Mouse (Mus musculus): ENCODE measurements around the gene Bag3. TPM values are rescaled to one million over a fixed set of nuclear protein-coding genes. Genes with fewer than 3 reads are reported as not detected.
A peak's percentile ranks its signal among the peaks of the same experiment; 100 is the strongest.

Gene Bag3
- total and polyA plus RNA-seq, 2 experiments from 2014 or later: 43.8 to 75.3 TPM

GRCm38 (mm10) chr7:128529126-128529525, 5.7 kb downstream of the Bag3 start:
- Histone ChIP-seq H3K4me2 (ENCODE audit: low read depth, low read length) (peak overlapping the region; percentile 39), H3K9ac (replicated peaks; ENCODE audit: low read depth, low read length) (peak overlapping the region; percentile 3; the same call in 1 of the 2 replicates), H3K4me3 (ENCODE audit: low read depth, low read length) (no peak overlapping the region), H3K27me3 (ENCODE audit: control insufficient read depth, insufficient read depth, low read length) (no peaks in the 10 kb centered on the region), H3K36me3 (replicated peaks; ENCODE audit: control insufficient read depth, insufficient read depth, low read length) (no peaks in the 10 kb centered on the region), H3K9me3 (replicated peaks; ENCODE audit: control insufficient read depth, low read length) (no peaks in the 10 kb centered on the region), H3K4me1 (ENCODE audit: control insufficient read depth, insufficient read depth) (peaks cover 73% of the 10 kb centered on the region), H3K27ac (ENCODE audit: low read depth) (peak overlapping the region; percentile 78)
- ATAC-seq (ENCODE audit: insufficient read depth, low read depth) (no peak), DNase-seq (ENCODE audit: low spot score) (no peak)
- WGBS: 28% methylated on average over 6 of the region's 6 CpGs
- TF ChIP-seq CTCF (IDR thresholded peaks at IDR 0.05; ENCODE audit: low read depth): no peak
- no peak for TF ChIP-seq EP300 (IDR thresholded peaks at IDR 0.05; ENCODE audit: low read depth)

- Histone ChIP-seq H3K27ac (ENCODE audit: low read depth) (peak overlapping the region; percentile 78), H3K4me1 (ENCODE audit: control insufficient read depth, insufficient read depth) (peaks cover 78% of the 10 kb centered on the region), H3K4me2 (ENCODE audit: low read depth, low read length) (peak overlapping the region; percentile 39), H3K9ac (replicated peaks; ENCODE audit: low read depth, low read length) (peak overlapping the region; percentile 3; the same call in 1 of the 2 replicates), H3K9me3 (replicated peaks; ENCODE audit: control insufficient read depth, low read length) (no peaks in the 10 kb centered on the region), H3K27me3 (ENCODE audit: control insufficient read depth, insufficient read depth, low read length) (no peaks in the 10 kb centered on the region), H3K4me3 (ENCODE audit: low read depth, low read length) (no peak overlapping the region), H3K36me3 (replicated peaks; ENCODE audit: control insufficient read depth, insufficient read depth, low read length) (no peaks in the 10 kb centered on the region)
- ATAC-seq (ENCODE audit: insufficient read depth, low read depth): peak; percentile 78
- DNase-seq (ENCODE audit: low spot score): peak; percentile 64
- 10% methylated on average over 14 of the region's 14 CpGs for WGBS
- TF ChIP-seq CTCF (IDR thresholded peaks at IDR 0.05; ENCODE audit: low read depth): no peak
- no peak for TF ChIP-seq EP300 (IDR thresholded peaks at IDR 0.05; ENCODE audit: low read depth)
Observed at GRCm38 (mm10) chr7:128529574-128530051, 6.2 kb downstream of the Bag3 start.

DNA sequence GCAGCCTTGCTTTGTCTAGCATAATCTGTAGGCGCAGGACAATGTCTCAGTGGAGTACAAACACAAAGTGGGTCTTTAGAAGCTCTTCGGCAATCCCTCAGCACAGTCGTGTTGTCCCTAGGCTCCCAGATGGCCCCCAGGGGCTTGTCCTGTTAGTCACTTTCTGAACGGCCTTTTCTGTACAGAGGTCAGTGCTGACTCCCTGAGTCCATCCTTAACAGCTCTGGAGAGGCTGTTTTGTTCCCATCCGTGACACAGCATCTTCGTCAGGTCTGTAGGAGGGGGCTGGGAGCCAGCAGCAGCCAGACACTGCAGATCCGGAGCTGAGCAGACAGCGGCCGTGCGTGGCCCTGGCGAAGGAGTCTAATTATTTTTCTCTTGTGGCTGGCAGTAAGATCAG, 7.6 kb downstream of the Bag3 start:
- Histone ChIP-seq H3K4me1 (ENCODE audit: control insufficient read depth, insufficient read depth) (peaks cover 84% of the 10 kb centered on the region), H3K27ac (ENCODE audit: low read depth) (peak overlapping the region; percentile 86)
- peak; percentile 32; the same call in 1 of the 2 replicates for ATAC-seq (ENCODE audit: insufficient read depth, low read depth)

GRCm38 (mm10) chr7:128531929-128532328, 8.5 kb downstream of the Bag3 start:
- DNase-seq (ENCODE audit: low spot score) (peak; percentile 83), ATAC-seq (ENCODE audit: insufficient read depth, low read depth) (peak; percentile 34)
- no peak overlapping the region for H3K4me3 ChIP-seq (ENCODE audit: low read depth, low read length)
- TF ChIP-seq CTCF (IDR thresholded peaks at IDR 0.05; ENCODE audit: low read depth): no peak
- TF ChIP-seq EP300 (IDR thresholded peaks at IDR 0.05; ENCODE audit: low read depth): no peak
- H3K4me2 ChIP-seq (ENCODE audit: low read depth, low read length): peak overlapping the region; percentile 38
- no peak overlapping the region for H3K9ac ChIP-seq (replicated peaks; ENCODE audit: low read depth, low read length)
- no peaks in the 10 kb centered on the region for H3K27me3 ChIP-seq (ENCODE audit: control insufficient read depth, insufficient read depth, low read length)
- no peaks in the 10 kb centered on the region for H3K9me3 ChIP-seq (replicated peaks; ENCODE audit: control insufficient read depth, low read length)
- peaks cover 88% of the 10 kb centered on the region for H3K4me1 ChIP-seq (ENCODE audit: control insufficient read depth, insufficient read depth)
- peak overlapping the region; percentile 86 for H3K27ac ChIP-seq (ENCODE audit: low read depth)
- WGBS: 7% methylated on average over 6 of the region's 6 CpGs
- no peaks in the 10 kb centered on the region for H3K36me3 ChIP-seq (replicated peaks; ENCODE audit: control insufficient read depth, insufficient read depth, low read length)

More for the DNA sequence above, 7.6 kb downstream of the Bag3 start:
- WGBS: 11% methylated on average over 11 of the region's 11 CpGs
- TF ChIP-seq EP300 (IDR thresholded peaks at IDR 0.05; ENCODE audit: low read depth) (no peak), CTCF (IDR thresholded peaks at IDR 0.05; ENCODE audit: low read depth) (no peak)
- Histone ChIP-seq H3K4me2 (ENCODE audit: low read depth, low read length) (peak overlapping the region; percentile 38), H3K4me3 (ENCODE audit: low read depth, low read length) (peak overlapping the region; percentile 4; the same call in 1 of the 2 replicates), H3K27me3 (ENCODE audit: control insufficient read depth, insufficient read depth, low read length) (no peaks in the 10 kb centered on the region), H3K9ac (replicated peaks; ENCODE audit: low read depth, low read length) (peak overlapping the region; percentile 24; the same call in 1 of the 2 replicates), H3K9me3 (replicated peaks; ENCODE audit: control insufficient read depth, low read length) (no peaks in the 10 kb centered on the region), H3K36me3 (replicated peaks; ENCODE audit: control insufficient read depth, insufficient read depth, low read length) (no peaks in the 10 kb centered on the region)
- DNase-seq (ENCODE audit: low spot score): peak; percentile 63

- H3K4me1 ChIP-seq (ENCODE audit: control insufficient read depth, insufficient read depth): peaks cover 91% of the 10 kb centered on the region
- no peak overlapping the region for H3K4me2 ChIP-seq (ENCODE audit: low read depth, low read length)
- WGBS: 43% methylated on average over 6 of the region's 6 CpGs
Observed at GRCm38 (mm10) chr7:128532441-128533166, 9.2 kb downstream of the Bag3 start.

More at GRCm38 (mm10) chr7:128532441-128533166, 9.2 kb downstream of the Bag3 start:
- Histone ChIP-seq H3K9ac (replicated peaks; ENCODE audit: low read depth, low read length) (0 out of 2 replicates have a peak overlapping the region, but pooled peaks have one; percentile 27), H3K27ac (ENCODE audit: low read depth) (peak overlapping the region; percentile 73), H3K4me3 (ENCODE audit: low read depth, low read length) (no peak overlapping the region), H3K9me3 (replicated peaks; ENCODE audit: control insufficient read depth, low read length) (no peaks in the 10 kb centered on the region), H3K36me3 (replicated peaks; ENCODE audit: control insufficient read depth, insufficient read depth, low read length) (no peaks in the 10 kb centered on the region), H3K27me3 (ENCODE audit: control insufficient read depth, insufficient read depth, low read length) (no peaks in the 10 kb centered on the region)
- TF ChIP-seq CTCF (IDR thresholded peaks at IDR 0.05; ENCODE audit: low read depth) (no peak), EP300 (IDR thresholded peaks at IDR 0.05; ENCODE audit: low read depth) (no peak)
- ATAC-seq (ENCODE audit: insufficient read depth, low read depth) (no peak), DNase-seq (ENCODE audit: low spot score) (peak; percentile 56)

Data from heart, postnatal 0 days (tissue).